Mouse (Mus musculus): ENCODE results near the gene Zswim9. TPM values are rescaled to one million over a fixed set of nuclear protein-coding genes. Genes with fewer than 3 reads are reported as not detected.

The Zswim9 gene
- 1.7 and 2.2 TPM in 2 replicates for total RNA-seq (2023)

GRCm38 (mm10) chr7:13278308-13278891 lies at the start of gene Zswim9:
TSS of gene Zswim9 (minus strand) at chr7:13278721.

GRCm38 (mm10) chr7:13324316-13324715 lies 45.8 kb upstream of the Zswim9 start, which contains the start of gene Pla2g4c:
TSS of gene Pla2g4c (plus strand) at chr7:13324655.

GRCm38 (mm10) chr7:13277081-13277480 lies 1.4 kb downstream of the Zswim9 start, which contains the start of gene Lig1:
TSS of gene Lig1 (plus strand) at chr7:13277283.

GRCm38 (mm10) chr7:13212720-13213119 lies 65.8 kb downstream of the Zswim9 start, which contains the start of gene Vmn1r89:
TSS of gene Vmn1r89 (plus strand) at chr7:13213020.

Other genes starting within 250 kb of the Zswim9 start
- 143 and 163 TPM in 2 replicates for gene Chmp2a, start 243.9 kb downstream of the Zswim9 start, total RNA-seq (2023)
- 67.7 and 84.0 TPM in 2 replicates for gene Ube2m, start 240.4 kb downstream of the Zswim9 start, total RNA-seq (2023)
- 1.1 and 1.4 TPM in 2 replicates for gene Mzf1, start 224.0 kb downstream of the Zswim9 start, total RNA-seq (2023)
- not detected in 2 replicates for gene Vmn1r85, start 183.5 kb downstream of the Zswim9 start, total RNA-seq (2023)
- gene Vmn1r86, start 158.8 kb downstream of the Zswim9 start, total RNA-seq (2023): not detected in 2 replicates
- gene Vmn1r87, start 138.6 kb downstream of the Zswim9 start, total RNA-seq (2023): not detected in 2 replicates
- gene Vmn1r88, start 119.2 kb downstream of the Zswim9 start, total RNA-seq (2023): 0.09 TPM in 1 of 2 replicates, not detected in the other
- not detected in 2 replicates for gene Vmn1r89, start 65.7 kb downstream of the Zswim9 start, total RNA-seq (2023)
- gene Lig1, start 1.4 kb downstream of the Zswim9 start, total RNA-seq (2023): 53.6 and 72.7 TPM in 2 replicates
- 0.64 and 0.82 TPM in 2 replicates for gene Pla2g4c, start 45.9 kb upstream of the Zswim9 start, total RNA-seq (2023)
- gene Cabp5, start 119.4 kb upstream of the Zswim9 start, total RNA-seq (2023): not detected in 2 replicates
- gene Bsph1, start 172.1 kb upstream of the Zswim9 start, total RNA-seq (2023): not detected in 2 replicates

Measured in neutrophil, adult 65 days (primary cell).